ENCODE assay signal across 27 mouse cellular contexts in the genomic region with DNA sequence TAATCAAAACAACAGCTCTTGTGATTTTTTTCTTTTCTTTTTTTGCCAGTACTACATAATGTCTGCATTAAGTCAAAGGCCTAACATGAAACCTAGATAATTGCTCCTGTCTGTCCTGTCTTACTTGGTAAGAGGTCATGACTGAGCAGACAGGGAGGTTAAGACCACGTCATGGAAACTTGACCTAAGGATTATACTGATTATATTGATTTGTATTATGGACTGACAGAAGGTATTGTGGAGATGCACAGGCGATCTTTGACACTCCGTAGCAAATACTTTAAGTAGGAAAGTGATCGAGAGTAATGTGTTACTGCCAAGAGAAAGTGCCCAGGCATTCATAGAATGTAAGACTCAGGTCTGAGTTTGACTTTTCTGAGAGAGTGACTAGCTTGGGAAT.
DNase-seq lines count a peak whose midpoint lies in the region; ATAC-seq lines count a peak whose summit lies in the region.
"Had no signal": no experiment of that assay in that cellular context is flagged by ENCODE, and none has a peak within 500 bp of the region (broad histone marks: within the 10 kb centered on the region; RNA-seq: fewer than 3 reads in every experiment).

No protein-coding gene starts in this region.

- no peaks in the 10 kb centered on the region for H3K4me1 ChIP-seq in midbrain, embryonic 11.5 days (ENCODE audit: control insufficient read depth, insufficient read depth, low read length)
- no peaks in the 10 kb centered on the region for H3K4me1 ChIP-seq in midbrain, embryonic 13.5 days (replicated peaks)
- H3K4me1 ChIP-seq in embryonic facial prominence, embryonic 10.5 days: peaks cover 27% of the 10 kb centered on the region
- no peaks in the 10 kb centered on the region for H3K4me1 ChIP-seq in hindbrain, embryonic 13.5 days (replicated peaks)
- H3K4me1 ChIP-seq: forebrain, embryonic 13.5 days; heart, embryonic 10.5 days; hindbrain, embryonic 12.5 days had no signal

- no peak overlapping the region for H3K9ac ChIP-seq in midbrain, embryonic 11.5 days (ENCODE audit: low read length)
- H3K9ac ChIP-seq in midbrain, embryonic 13.5 days (replicated peaks): no peak overlapping the region
- H3K9ac ChIP-seq in hindbrain, embryonic 13.5 days: no peak overlapping the region
- H3K9ac ChIP-seq: forebrain, embryonic 13.5 days; heart, embryonic 13.5 days; hindbrain, embryonic 12.5 days had no signal

- ATAC-seq in midbrain, embryonic 11.5 days (ENCODE audit: low FRiP score): no peak
- no peak for ATAC-seq in midbrain, embryonic 13.5 days
- no peak for ATAC-seq in hindbrain, embryonic 13.5 days (ENCODE audit: low FRiP score)
- ATAC-seq: forebrain, embryonic 13.5 days; forebrain, embryonic 16.5 days; hindbrain, embryonic 16.5 days; intestine, postnatal 0 days; Patski had no signal

- H3K27me3 ChIP-seq in midbrain, embryonic 11.5 days (ENCODE audit: control insufficient read depth, insufficient read depth, low read length): peaks cover 12% of the 10 kb centered on the region
- H3K27me3 ChIP-seq in midbrain, embryonic 13.5 days: peaks cover 55% of the 10 kb centered on the region
- H3K27me3 ChIP-seq in embryonic facial prominence, embryonic 10.5 days (replicated peaks; ENCODE audit: low read depth, poor library complexity, severe bottlenecking): peaks cover 22% of the 10 kb centered on the region; the same call in 1 of the 2 replicates
- H3K27me3 ChIP-seq in hindbrain, embryonic 13.5 days: no peaks in the 10 kb centered on the region
- H3K27me3 ChIP-seq: CH12.LX; forebrain, embryonic 13.5 days; heart, embryonic 13.5 days; hindbrain, embryonic 12.5 days; Patski had no signal

- DNase-seq in midbrain, embryonic 11.5 days (ENCODE audit: low spot score, missing footprints): peak; percentile 84
- peak; percentile 52 for DNase-seq in embryo, embryonic 10.5 days (ENCODE audit: low spot score)
- peak; percentile 21 for DNase-seq in embryonic facial prominence, embryonic 10.5 days (ENCODE audit: low spot score)
- no peak for DNase-seq in yolk sac, embryonic 10.5 days (ENCODE audit: low spot score)
- DNase-seq: adrenal gland, postnatal 10 days; adrenal gland, postnatal 36 days; B cell, adult 2 months; cerebellum, adult 18-20 months; cerebellum, adult 9-10 months; cerebellum, postnatal 14 days; gastrocnemius, postnatal 10 days; gastrocnemius, postnatal 36 days; heart, adult 2 months; heart, postnatal 14 days had no signal

- no peak overlapping the region for H3K27ac ChIP-seq in midbrain, embryonic 11.5 days (ENCODE audit: low read depth, low read length)
- H3K27ac ChIP-seq in midbrain, embryonic 13.5 days: no peak overlapping the region
- H3K27ac ChIP-seq in embryonic facial prominence, embryonic 10.5 days (replicated peaks): no peak overlapping the region
- H3K27ac ChIP-seq in hindbrain, embryonic 13.5 days: no peak overlapping the region
- H3K27ac ChIP-seq: forebrain, embryonic 10.5 days; forebrain, embryonic 13.5 days; heart, adult 2 months; heart, embryonic 10.5 days; heart, embryonic 13.5 days; hindbrain, embryonic 12.5 days had no signal

- H3K4me2 ChIP-seq in midbrain, embryonic 11.5 days: no peak overlapping the region
- no peak overlapping the region for H3K4me2 ChIP-seq in midbrain, embryonic 13.5 days (replicated peaks)
- H3K4me2 ChIP-seq in hindbrain, embryonic 13.5 days: no peak overlapping the region
- H3K4me2 ChIP-seq: forebrain, embryonic 13.5 days; heart, embryonic 13.5 days; hindbrain, embryonic 12.5 days had no signal

- 18% methylated on average over 4 of the region's 4 CpGs for WGBS in midbrain, embryonic 11.5 days
- 24% methylated on average over 4 of the region's 4 CpGs for WGBS in midbrain, embryonic 13.5 days
- 14% methylated on average over 4 of the region's 4 CpGs for WGBS in embryonic facial prominence, embryonic 10.5 days
- 49% methylated on average over 4 of the region's 4 CpGs for WGBS in hindbrain, embryonic 13.5 days

- no peaks in the 10 kb centered on the region for H3K36me3 ChIP-seq in midbrain, embryonic 11.5 days (ENCODE audit: control insufficient read depth, insufficient read depth, low read length)
- H3K36me3 ChIP-seq in midbrain, embryonic 13.5 days: no peaks in the 10 kb centered on the region
- no peaks in the 10 kb centered on the region for H3K36me3 ChIP-seq in embryonic facial prominence, embryonic 10.5 days (replicated peaks)
- H3K36me3 ChIP-seq in hindbrain, embryonic 13.5 days: no peaks in the 10 kb centered on the region
- H3K36me3 ChIP-seq: forebrain, embryonic 10.5 days; G1E; heart, embryonic 10.5 days; heart, embryonic 13.5 days; hindbrain, embryonic 12.5 days had no signal

- no peaks in the 10 kb centered on the region for H3K9me3 ChIP-seq in midbrain, embryonic 11.5 days (ENCODE audit: control insufficient read depth, low read length)
- no peaks in the 10 kb centered on the region for H3K9me3 ChIP-seq in midbrain, embryonic 13.5 days
- no peaks in the 10 kb centered on the region for H3K9me3 ChIP-seq in embryonic facial prominence, embryonic 10.5 days
- H3K9me3 ChIP-seq in hindbrain, embryonic 13.5 days: no peaks in the 10 kb centered on the region
- H3K9me3 ChIP-seq: forebrain, embryonic 10.5 days; forebrain, embryonic 13.5 days; heart, embryonic 10.5 days; heart, embryonic 13.5 days; hindbrain, embryonic 12.5 days had no signal

- H3K4me3 ChIP-seq in midbrain, embryonic 11.5 days (ENCODE audit: low read depth, low read length): no peak overlapping the region
- H3K4me3 ChIP-seq in midbrain, embryonic 13.5 days (replicated peaks): no peak overlapping the region
- H3K4me3 ChIP-seq in embryonic facial prominence, embryonic 10.5 days: no peak overlapping the region
- no peak overlapping the region for H3K4me3 ChIP-seq in hindbrain, embryonic 13.5 days
- H3K4me3 ChIP-seq: forebrain, embryonic 10.5 days; forebrain, embryonic 13.5 days; heart, adult 2 months; heart, embryonic 10.5 days; heart, embryonic 13.5 days; hindbrain, embryonic 12.5 days had no signal
